Mouse (Mus musculus) hindbrain, embryonic 10.5 days (tissue): Measurements from ENCODE around the gene Mad2l2. TPM values are rescaled to one million over a fixed set of nuclear protein-coding genes. Genes with fewer than 3 reads are reported as not detected.

ENCODE experiments used
- DNase-seq: peaks from one replicate; pipeline ENCODE4 v3.0.0-alpha.2; 2017; ENCODE audit warnings: low spot score
- H3K27ac ChIP-seq: fragments of 300-500 bp; sonication (generic); 2 replicates; pipeline ENCODE4 v1.5.1; 2016; ENCODE audit warnings: mild to moderate bottlenecking, moderate library complexity
- H3K27me3 ChIP-seq: fragments of 300-500 bp; sonication (generic); 2 replicates; pipeline ENCODE4 v1.6.1; 2016; ENCODE audit warnings: mild to moderate bottlenecking; ENCODE audit not compliant: poor library complexity, insufficient read depth, severe bottlenecking
- H3K36me3 ChIP-seq: fragments of 300-500 bp; sonication (generic); 2 replicates; pipeline ENCODE4 v1.6.1; 2016; ENCODE audit warnings: mild to moderate bottlenecking, moderate library complexity
- H3K4me1 ChIP-seq: fragments of 300-500 bp; sonication (generic); replicated peaks from 2 replicates; pipeline ENCODE4 v1.6.1; 2016; ENCODE audit warnings: mild to moderate bottlenecking
- H3K4me3 ChIP-seq: fragments of 300-500 bp; sonication (generic); 2 replicates; pipeline ENCODE4 v1.5.1; 2016; ENCODE audit warnings: mild to moderate bottlenecking, moderate library complexity
- H3K9me3 ChIP-seq: fragments of 300-500 bp; sonication (generic); 2 replicates; pipeline ENCODE4 v1.6.1; 2016; ENCODE audit warnings: mild to moderate bottlenecking, moderate library complexity
- WGBS: fragments of 180-500 bp; shearing (Covaris S2); methylation state at CpG from one replicate; pipeline ENCODE4 v1.1.7; 2016; 5-methylcytosine and 5-hydroxymethylcytosine counted together
- polyA plus RNA-seq: library from polyadenylated mRNA; unstranded; fragments of >200 nt; fragmentation: Nextera tagmentation; extraction: Ambion mirVana; gene quantifications from 2 replicates; pipeline ENCODE4 v1.2.1, GENCODE M21; 2016

Mad2l2 gene
- polyA plus RNA-seq, result 74.3 and 86.9 TPM in 2 replicates

GRCm38 (mm10) chr4:148130133-148130532, at the start of gene Mad2l2:
TSS of gene Mad2l2 (plus strand) at chr4:148130384.
- H3K4me3 ChIP-seq, result peak within 1 kb of the TSS; percentile 81
- H3K27me3 ChIP-seq, result peaks cover 54% of the 10 kb centered on the region
- peaks cover 64% of the 10 kb centered on the region for H3K4me1 ChIP-seq
- peak within 1 kb of the TSS; percentile 99 for H3K27ac ChIP-seq
- DNase-seq, result no peak
- H3K36me3 ChIP-seq, result peaks cover 3% of the 10 kb centered on the region; the same call in 1 of the 2 replicates
- WGBS, result 1% methylated on average over 18 of the region's 18 CpGs
- H3K9me3 ChIP-seq, result no peaks in the 10 kb centered on the region

GRCm38 (mm10) chr4:148080597-148080973, 49.6 kb upstream of the Mad2l2 start:
- WGBS, result 93% methylated on average over 1 of the region's 1 CpGs
- Histone ChIP-seq H3K9me3 (no peaks in the 10 kb centered on the region), H3K27me3 (peaks cover 7% of the 10 kb centered on the region; the same call in 1 of the 2 replicates), H3K4me1 (peaks cover 37% of the 10 kb centered on the region), H3K36me3 (peaks cover 34% of the 10 kb centered on the region), H3K4me3 (no peak overlapping the region), H3K27ac (no peak overlapping the region)
- DNase-seq, result no peak

GRCm38 (mm10) chr4:148081201-148081600, 49.0 kb upstream of the Mad2l2 start:
- 92% methylated on average over 10 of the region's 10 CpGs for WGBS
- Histone ChIP-seq H3K27ac (no peak overlapping the region), H3K9me3 (no peaks in the 10 kb centered on the region), H3K27me3 (peaks cover 6% of the 10 kb centered on the region; the same call in 1 of the 2 replicates), H3K4me3 (no peak overlapping the region), H3K36me3 (peaks cover 34% of the 10 kb centered on the region), H3K4me1 (peaks cover 43% of the 10 kb centered on the region)
- DNase-seq, result no peak

- peaks cover 34% of the 10 kb centered on the region for H3K36me3 ChIP-seq
- no peak overlapping the region for H3K4me3 ChIP-seq
- H3K9me3 ChIP-seq, result no peaks in the 10 kb centered on the region
- no peak overlapping the region for H3K27ac ChIP-seq
- H3K27me3 ChIP-seq, result peaks cover 9% of the 10 kb centered on the region; the same call in 1 of the 2 replicates
- peaks cover 56% of the 10 kb centered on the region for H3K4me1 ChIP-seq
- 55% methylated on average over 12 of the region's 12 CpGs for WGBS
- peak; percentile 71 for DNase-seq
These were observed 47.7 kb upstream of the Mad2l2 start for GRCm38 (mm10) chr4:148082257-148083044.

GRCm38 (mm10) chr4:148083176-148083899, 46.8 kb upstream of the Mad2l2 start:
- H3K9me3 ChIP-seq, result no peaks in the 10 kb centered on the region
- H3K4me1 ChIP-seq, result peaks cover 60% of the 10 kb centered on the region
- 59% methylated on average over 21 of the region's 21 CpGs for WGBS
- H3K36me3 ChIP-seq, result peaks cover 34% of the 10 kb centered on the region
- no peak overlapping the region for H3K4me3 ChIP-seq
- H3K27me3 ChIP-seq, result peaks cover 9% of the 10 kb centered on the region; the same call in 1 of the 2 replicates
- 0 out of 2 replicates have a peak overlapping the region, but pooled peaks have one; percentile 59 for H3K27ac ChIP-seq
- DNase-seq, result no peak

- peak; percentile 66 for DNase-seq
- H3K4me3 ChIP-seq, result peak overlapping the region; percentile 18; the same call in 1 of the 2 replicates
- H3K9me3 ChIP-seq, result no peaks in the 10 kb centered on the region
- H3K36me3 ChIP-seq, result peaks cover 30% of the 10 kb centered on the region
- peaks cover 70% of the 10 kb centered on the region for H3K4me1 ChIP-seq
- 6% methylated on average over 8 of the region's 8 CpGs for WGBS
- peak overlapping the region; percentile 59; the same call in 1 of the 2 replicates for H3K27ac ChIP-seq
- H3K27me3 ChIP-seq, result peaks cover 9% of the 10 kb centered on the region; the same call in 1 of the 2 replicates
These were observed 45.9 kb upstream of the Mad2l2 start for GRCm38 (mm10) chr4:148084261-148084714.

GRCm38 (mm10) chr4:148085131-148085906, 44.9 kb upstream of the Mad2l2 start:
- peak overlapping the region; percentile 41; the same call in 1 of the 2 replicates for H3K27ac ChIP-seq
- peaks cover 72% of the 10 kb centered on the region for H3K4me1 ChIP-seq
- H3K27me3 ChIP-seq, result peaks cover 9% of the 10 kb centered on the region; the same call in 1 of the 2 replicates

GRCm38 (mm10) chr4:148085907-148086305, 44.3 kb upstream of the Mad2l2 start:
- 68% methylated on average over 3 of the region's 3 CpGs for WGBS
- no peak for DNase-seq
- Histone ChIP-seq H3K4me3 (0 out of 2 replicates have a peak overlapping the region, but pooled peaks have one; percentile 9), H3K9me3 (no peaks in the 10 kb centered on the region), H3K4me1 (peaks cover 72% of the 10 kb centered on the region), H3K27ac (peak overlapping the region; percentile 41; the same call in 1 of the 2 replicates), H3K27me3 (peaks cover 9% of the 10 kb centered on the region; the same call in 1 of the 2 replicates), H3K36me3 (peaks cover 14% of the 10 kb centered on the region)

More at GRCm38 (mm10) chr4:148085131-148085906, 44.9 kb upstream of the Mad2l2 start:
- Histone ChIP-seq H3K9me3 (no peaks in the 10 kb centered on the region), H3K4me3 (0 out of 2 replicates have a peak overlapping the region, but pooled peaks have one; percentile 9), H3K36me3 (peaks cover 20% of the 10 kb centered on the region)
- WGBS, result 38% methylated on average over 10 of the region's 10 CpGs
- no peak for DNase-seq

GRCm38 (mm10) chr4:148087091-148087906, 42.9 kb upstream of the Mad2l2 start:
- H3K4me1 ChIP-seq, result peaks cover 69% of the 10 kb centered on the region
- peak overlapping the region; percentile 71 for H3K4me3 ChIP-seq
- peak; percentile 30 for DNase-seq
- no peaks in the 10 kb centered on the region for H3K9me3 ChIP-seq
- peak overlapping the region; percentile 91 for H3K27ac ChIP-seq
- WGBS, result 3% methylated on average over 30 of the region's 30 CpGs
- peaks cover 9% of the 10 kb centered on the region; the same call in 1 of the 2 replicates for H3K27me3 ChIP-seq
- H3K36me3 ChIP-seq, result peaks cover under 1% of the 10 kb centered on the region

GRCm38 (mm10) chr4:148087907-148088527, 42.2 kb upstream of the Mad2l2 start, which contains the start of gene Agtrap:
TSS of gene Agtrap (minus strand) at chr4:148088031.
- peak; percentile 94 for DNase-seq
- peaks cover 9% of the 10 kb centered on the region; the same call in 1 of the 2 replicates for H3K27me3 ChIP-seq
- no peaks in the 10 kb centered on the region for H3K36me3 ChIP-seq
- H3K27ac ChIP-seq, result peak within 1 kb of the TSS; percentile 91
- no peaks in the 10 kb centered on the region for H3K9me3 ChIP-seq
- peak within 1 kb of the TSS; percentile 71 for H3K4me3 ChIP-seq
- 5% methylated on average over 34 of the region's 34 CpGs for WGBS
- H3K4me1 ChIP-seq, result peaks cover 63% of the 10 kb centered on the region

- Histone ChIP-seq H3K27ac (peak overlapping the region; percentile 91; the same call in 1 of the 2 replicates), H3K4me1 (peaks cover 51% of the 10 kb centered on the region), H3K36me3 (no peaks in the 10 kb centered on the region), H3K27me3 (peaks cover 9% of the 10 kb centered on the region; the same call in 1 of the 2 replicates), H3K4me3 (no peak overlapping the region), H3K9me3 (no peaks in the 10 kb centered on the region)
- 50% methylated on average over 4 of the region's 4 CpGs for WGBS
- no peak for DNase-seq
These were observed 41.0 kb upstream of the Mad2l2 start for GRCm38 (mm10) chr4:148089166-148089565.
